Mouse (Mus musculus): ENCODE measurements around the gene Zfp385b. TPM values are rescaled to one million over a fixed set of nuclear protein-coding genes. Genes with fewer than 3 reads are reported as not detected.

The Zfp385b gene
- polyA plus RNA-seq, 1 experiment from 2014 or later, result 2.0 TPM

GRCm38 (mm10) chr2:77691174-77691573 is 128.3 kb downstream of the Zfp385b start:
- H3K36me3 ChIP-seq, result no peaks in the 10 kb centered on the region
- H3K9ac ChIP-seq (replicated peaks), result no peak overlapping the region
- H3K9me3 ChIP-seq, result no peaks in the 10 kb centered on the region
- no peak overlapping the region for H3K4me3 ChIP-seq (replicated peaks)
- no peak for ATAC-seq (ENCODE audit: insufficient number of reproducible peaks, insufficient read depth, low FRiP score, low TSS enrichment, low read depth)
- H3K4me2 ChIP-seq, result no peak overlapping the region
- no peak overlapping the region for H3K27ac ChIP-seq
- 79% methylated on average over 8 of the region's 8 CpGs for WGBS
- H3K27me3 ChIP-seq, result no peaks in the 10 kb centered on the region
- peaks cover 2% of the 10 kb centered on the region; the same call in 1 of the 2 replicates for H3K4me1 ChIP-seq (replicated peaks)

DNA sequence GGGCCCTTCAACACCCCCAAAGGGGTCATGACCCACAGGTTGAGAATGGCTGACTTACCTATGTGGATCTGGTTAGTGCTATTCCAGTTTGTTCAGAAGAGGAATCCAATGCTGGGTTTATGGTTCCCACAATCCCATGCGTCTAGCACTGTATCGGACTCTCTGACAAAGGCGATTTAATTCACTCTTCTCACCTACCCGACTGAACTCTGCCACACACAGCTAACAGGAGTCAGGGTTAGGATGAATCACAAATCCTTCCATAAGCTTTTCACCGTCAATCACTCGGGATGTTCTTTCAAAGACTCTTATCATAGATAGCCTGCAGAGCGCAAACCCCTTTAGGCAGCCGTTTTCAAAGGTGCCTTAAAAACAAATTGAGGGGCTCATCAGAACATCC is 129.1 kb downstream of the Zfp385b start:
- H3K4me3 ChIP-seq (replicated peaks), result no peak overlapping the region
- no peak overlapping the region for H3K4me2 ChIP-seq
- H3K9me3 ChIP-seq, result no peaks in the 10 kb centered on the region
- H3K36me3 ChIP-seq, result no peaks in the 10 kb centered on the region
- no peaks in the 10 kb centered on the region for H3K27me3 ChIP-seq
- H3K4me1 ChIP-seq (replicated peaks), result peaks cover 3% of the 10 kb centered on the region; the same call in 1 of the 2 replicates
- H3K27ac ChIP-seq, result no peak overlapping the region
- ATAC-seq (ENCODE audit: insufficient number of reproducible peaks, insufficient read depth, low FRiP score, low TSS enrichment, low read depth), result no peak
- 80% methylated on average over 8 of the region's 8 CpGs for WGBS
- no peak overlapping the region for H3K9ac ChIP-seq (replicated peaks)

DNA sequence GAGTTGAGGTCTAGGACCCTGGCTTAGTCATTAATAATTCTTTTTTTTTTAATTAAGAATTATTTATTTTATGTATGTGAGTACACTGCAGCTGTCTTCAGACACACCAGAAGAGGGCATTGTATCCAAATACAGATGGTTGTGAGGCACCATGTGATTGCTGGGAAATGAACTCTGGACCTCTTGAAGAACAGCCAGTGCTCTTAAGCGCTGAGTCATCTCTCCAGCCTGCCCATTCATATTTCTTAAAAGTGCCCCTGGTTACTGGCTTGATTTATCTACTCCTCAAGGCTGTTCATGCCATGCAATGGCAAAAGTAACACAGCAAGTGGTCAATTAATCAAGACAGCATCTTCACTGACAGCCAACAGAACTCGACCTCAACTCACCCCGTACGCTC is 130.8 kb downstream of the Zfp385b start:
- no peak overlapping the region for H3K27ac ChIP-seq
- H3K4me3 ChIP-seq (replicated peaks), result no peak overlapping the region
- peaks cover 3% of the 10 kb centered on the region; the same call in 1 of the 2 replicates for H3K4me1 ChIP-seq (replicated peaks)
- WGBS, result 87% methylated on average over 4 of the region's 4 CpGs
- no peak overlapping the region for H3K4me2 ChIP-seq
- H3K36me3 ChIP-seq, result no peaks in the 10 kb centered on the region
- H3K27me3 ChIP-seq, result no peaks in the 10 kb centered on the region
- H3K9ac ChIP-seq (replicated peaks), result no peak overlapping the region
- H3K9me3 ChIP-seq, result no peaks in the 10 kb centered on the region
- ATAC-seq (ENCODE audit: insufficient number of reproducible peaks, insufficient read depth, low FRiP score, low TSS enrichment, low read depth), result no peak

DNA sequence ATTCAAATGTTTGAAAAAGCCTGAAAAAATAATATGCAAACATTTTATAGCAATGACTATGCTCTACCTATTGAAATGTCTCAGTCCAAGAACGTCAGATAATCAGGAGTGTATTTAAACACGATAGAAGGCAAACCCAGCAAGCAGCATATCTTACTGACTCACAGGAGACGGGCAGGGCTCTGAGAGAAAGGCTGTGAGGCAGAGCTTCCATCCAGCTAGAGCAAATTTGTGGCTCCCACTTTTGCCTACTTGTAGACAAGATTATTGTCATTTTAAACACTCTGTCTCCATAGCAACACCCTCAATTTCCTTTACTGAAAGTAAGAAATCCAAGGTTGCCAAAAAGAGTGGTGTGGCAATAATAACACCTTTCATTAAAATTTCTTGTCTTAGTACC is 135.4 kb downstream of the Zfp385b start:
- WGBS, result 78% methylated on average over 3 of the region's 3 CpGs
- Histone ChIP-seq H3K4me2 (no peak overlapping the region), H3K27ac (no peak overlapping the region), H3K9ac (replicated peaks) (no peak overlapping the region), H3K36me3 (no peaks in the 10 kb centered on the region), H3K9me3 (no peaks in the 10 kb centered on the region), H3K4me3 (replicated peaks) (no peak overlapping the region), H3K27me3 (no peaks in the 10 kb centered on the region), H3K4me1 (replicated peaks) (peaks cover 3% of the 10 kb centered on the region; the same call in 1 of the 2 replicates)
- ATAC-seq (ENCODE audit: insufficient number of reproducible peaks, insufficient read depth, low FRiP score, low TSS enrichment, low read depth), result no peak

DNA sequence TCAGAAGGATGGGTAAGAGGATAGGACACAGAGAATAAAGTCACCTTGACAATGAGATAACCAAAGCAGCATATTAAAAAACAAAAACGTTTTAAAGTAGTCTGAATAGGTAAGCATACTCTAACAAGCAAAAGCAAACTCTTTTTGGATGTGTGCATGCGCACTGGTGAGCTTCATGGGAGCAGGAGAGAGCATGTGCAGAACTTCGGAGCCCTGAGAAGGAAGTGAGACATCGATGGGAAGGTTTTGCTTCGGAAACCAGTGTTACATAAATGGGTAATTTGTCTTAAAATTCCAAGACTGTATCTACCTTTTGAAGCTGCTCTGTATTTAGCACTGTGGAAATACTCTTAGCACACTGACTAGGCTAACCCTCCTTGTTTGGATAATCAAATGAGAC is 137.2 kb downstream of the Zfp385b start:
- ATAC-seq (ENCODE audit: insufficient number of reproducible peaks, insufficient read depth, low FRiP score, low TSS enrichment, low read depth), result no peak

DNA sequence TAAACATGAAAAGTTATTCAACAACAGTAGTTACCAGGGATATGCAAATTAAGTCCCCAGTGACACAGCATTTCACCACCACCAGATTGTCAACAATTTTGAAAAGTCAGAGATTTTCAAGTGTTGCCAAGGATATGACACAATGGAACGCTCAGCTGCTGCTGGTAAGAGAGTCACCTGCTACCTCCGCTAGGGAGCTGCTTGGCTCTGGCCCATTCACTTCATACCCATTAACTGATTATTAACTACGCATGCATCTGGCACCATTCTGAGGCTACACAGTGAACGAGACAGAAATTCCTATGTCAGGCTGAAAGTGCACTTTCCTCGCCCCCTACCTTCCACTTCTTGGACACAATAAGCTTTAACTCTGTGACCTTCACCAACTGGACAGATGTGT is 137.7 kb downstream of the Zfp385b start:
- Histone ChIP-seq H3K9ac (replicated peaks) (no peak overlapping the region), H3K27me3 (no peaks in the 10 kb centered on the region)
- WGBS, result 66% methylated on average over 5 of the region's 5 CpGs

More for the DNA sequence above, 137.2 kb downstream of the Zfp385b start:
- Histone ChIP-seq H3K4me2 (no peak overlapping the region), H3K4me3 (replicated peaks) (no peak overlapping the region), H3K9me3 (no peaks in the 10 kb centered on the region), H3K4me1 (replicated peaks) (peaks cover 3% of the 10 kb centered on the region; the same call in 1 of the 2 replicates), H3K27ac (no peak overlapping the region), H3K27me3 (no peaks in the 10 kb centered on the region), H3K9ac (replicated peaks) (no peak overlapping the region), H3K36me3 (no peaks in the 10 kb centered on the region)
- 82% methylated on average over 5 of the region's 5 CpGs for WGBS

DNA sequence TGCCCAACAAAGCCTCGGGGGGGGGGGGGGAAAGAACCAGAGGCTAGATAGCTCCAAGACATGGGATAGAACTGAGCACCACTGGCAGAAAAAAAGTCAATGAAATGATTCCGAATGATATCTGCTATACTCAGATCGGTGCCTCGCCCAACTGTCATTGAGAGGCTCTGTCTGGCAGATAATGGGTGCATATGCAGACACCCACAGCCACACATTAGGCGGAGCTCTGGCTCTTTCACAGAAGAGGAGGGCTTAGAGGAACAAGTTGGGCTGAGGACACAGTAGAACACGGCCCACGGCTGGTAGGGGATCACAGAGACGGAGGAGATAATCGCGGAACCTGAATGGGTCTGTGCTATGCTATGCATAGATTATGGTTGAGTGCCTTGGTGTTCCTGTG is 145.7 kb downstream of the Zfp385b start:
- Histone ChIP-seq H3K27me3 (no peaks in the 10 kb centered on the region), H3K9ac (replicated peaks) (no peak overlapping the region), H3K36me3 (no peaks in the 10 kb centered on the region), H3K4me3 (replicated peaks) (no peak overlapping the region), H3K4me2 (no peak overlapping the region), H3K9me3 (no peaks in the 10 kb centered on the region), H3K4me1 (replicated peaks) (no peaks in the 10 kb centered on the region), H3K27ac (no peak overlapping the region)
- WGBS, result 83% methylated on average over 10 of the region's 10 CpGs
- no peak for ATAC-seq (ENCODE audit: insufficient number of reproducible peaks, insufficient read depth, low FRiP score, low TSS enrichment, low read depth)

More for the DNA sequence above, 137.7 kb downstream of the Zfp385b start:
- no peak for ATAC-seq (ENCODE audit: insufficient number of reproducible peaks, insufficient read depth, low FRiP score, low TSS enrichment, low read depth)
- no peaks in the 10 kb centered on the region for H3K9me3 ChIP-seq
- H3K4me2 ChIP-seq, result no peak overlapping the region
- H3K27ac ChIP-seq, result no peak overlapping the region
- H3K4me3 ChIP-seq (replicated peaks), result no peak overlapping the region
- H3K4me1 ChIP-seq (replicated peaks), result peaks cover 3% of the 10 kb centered on the region; the same call in 1 of the 2 replicates
- H3K36me3 ChIP-seq, result no peaks in the 10 kb centered on the region

DNA sequence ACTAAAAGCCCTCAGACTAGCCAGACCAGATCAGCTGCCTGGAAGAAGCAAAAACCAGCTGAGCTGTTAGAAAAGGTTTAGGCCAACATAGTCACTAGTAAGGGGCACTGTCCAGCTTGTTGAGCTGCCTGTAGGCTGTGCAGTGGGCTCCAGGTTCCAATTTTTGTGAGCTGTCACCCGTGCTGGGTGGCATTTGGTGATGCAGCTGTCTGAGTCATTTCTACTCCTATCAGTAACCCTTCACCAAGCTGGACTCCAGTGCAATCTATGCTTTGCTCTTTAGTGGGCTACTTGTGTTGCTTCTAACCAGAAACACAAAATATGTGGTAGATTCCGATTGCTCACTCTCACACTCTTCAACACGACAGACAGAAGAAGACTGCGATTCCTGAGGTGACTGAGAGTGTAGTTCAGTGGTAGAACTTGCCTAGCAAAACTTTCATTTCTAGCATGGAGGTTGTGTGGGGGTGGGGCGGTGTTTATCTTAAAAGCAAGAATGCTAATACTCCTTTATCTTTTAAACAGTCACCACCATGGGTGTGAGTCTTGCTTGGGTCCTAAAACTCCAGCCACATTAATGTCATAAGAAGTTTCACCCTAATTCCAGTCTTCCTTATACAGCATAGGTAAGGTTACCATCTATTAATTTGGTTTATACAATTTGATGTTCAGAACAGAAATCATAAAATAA is 147.1 kb downstream of the Zfp385b start:
- Histone ChIP-seq H3K9me3 (no peaks in the 10 kb centered on the region), H3K27ac (no peak overlapping the region), H3K4me1 (replicated peaks) (no peaks in the 10 kb centered on the region), H3K4me3 (replicated peaks) (no peak overlapping the region), H3K9ac (replicated peaks) (no peak overlapping the region), H3K27me3 (no peaks in the 10 kb centered on the region), H3K4me2 (no peak overlapping the region), H3K36me3 (no peaks in the 10 kb centered on the region)
- 92% methylated on average over 5 of the region's 5 CpGs for WGBS
- no peak for ATAC-seq (ENCODE audit: insufficient number of reproducible peaks, insufficient read depth, low FRiP score, low TSS enrichment, low read depth)

GRCm38 (mm10) chr2:77662171-77662570 is 157.3 kb downstream of the Zfp385b start:
- H3K36me3 ChIP-seq, result no peaks in the 10 kb centered on the region
- WGBS, result 63% methylated on average over 5 of the region's 5 CpGs
- H3K9ac ChIP-seq (replicated peaks), result no peak overlapping the region
- no peaks in the 10 kb centered on the region for H3K27me3 ChIP-seq
- no peak overlapping the region for H3K27ac ChIP-seq
- no peaks in the 10 kb centered on the region for H3K9me3 ChIP-seq
- no peak overlapping the region for H3K4me3 ChIP-seq (replicated peaks)
- ATAC-seq (ENCODE audit: insufficient number of reproducible peaks, insufficient read depth, low FRiP score, low TSS enrichment, low read depth), result no peak
- no peaks in the 10 kb centered on the region for H3K4me1 ChIP-seq (replicated peaks)
- H3K4me2 ChIP-seq, result no peak overlapping the region

GRCm38 (mm10) chr2:77653686-77654085 is 165.8 kb downstream of the Zfp385b start:
- Histone ChIP-seq H3K9ac (replicated peaks) (no peak overlapping the region), H3K4me2 (no peak overlapping the region), H3K36me3 (no peaks in the 10 kb centered on the region), H3K4me1 (replicated peaks) (no peaks in the 10 kb centered on the region), H3K4me3 (replicated peaks) (no peak overlapping the region), H3K27ac (no peak overlapping the region), H3K9me3 (no peaks in the 10 kb centered on the region), H3K27me3 (no peaks in the 10 kb centered on the region)
- no peak for ATAC-seq (ENCODE audit: insufficient number of reproducible peaks, insufficient read depth, low FRiP score, low TSS enrichment, low read depth)
- WGBS, result 90% methylated on average over 2 of the region's 2 CpGs

GRCm38 (mm10) chr2:77641521-77642170 is 177.8 kb downstream of the Zfp385b start:
- 84% methylated on average over 8 of the region's 8 CpGs for WGBS
- no peak overlapping the region for H3K4me3 ChIP-seq (replicated peaks)
- H3K27me3 ChIP-seq, result no peaks in the 10 kb centered on the region
- no peak overlapping the region for H3K9ac ChIP-seq (replicated peaks)
- no peaks in the 10 kb centered on the region for H3K9me3 ChIP-seq
- ATAC-seq (ENCODE audit: insufficient number of reproducible peaks, insufficient read depth, low FRiP score, low TSS enrichment, low read depth), result no peak
- H3K4me1 ChIP-seq (replicated peaks), result no peaks in the 10 kb centered on the region
- H3K4me2 ChIP-seq, result no peak overlapping the region
- no peak overlapping the region for H3K27ac ChIP-seq
- no peaks in the 10 kb centered on the region for H3K36me3 ChIP-seq
